In the genomic region with DNA sequence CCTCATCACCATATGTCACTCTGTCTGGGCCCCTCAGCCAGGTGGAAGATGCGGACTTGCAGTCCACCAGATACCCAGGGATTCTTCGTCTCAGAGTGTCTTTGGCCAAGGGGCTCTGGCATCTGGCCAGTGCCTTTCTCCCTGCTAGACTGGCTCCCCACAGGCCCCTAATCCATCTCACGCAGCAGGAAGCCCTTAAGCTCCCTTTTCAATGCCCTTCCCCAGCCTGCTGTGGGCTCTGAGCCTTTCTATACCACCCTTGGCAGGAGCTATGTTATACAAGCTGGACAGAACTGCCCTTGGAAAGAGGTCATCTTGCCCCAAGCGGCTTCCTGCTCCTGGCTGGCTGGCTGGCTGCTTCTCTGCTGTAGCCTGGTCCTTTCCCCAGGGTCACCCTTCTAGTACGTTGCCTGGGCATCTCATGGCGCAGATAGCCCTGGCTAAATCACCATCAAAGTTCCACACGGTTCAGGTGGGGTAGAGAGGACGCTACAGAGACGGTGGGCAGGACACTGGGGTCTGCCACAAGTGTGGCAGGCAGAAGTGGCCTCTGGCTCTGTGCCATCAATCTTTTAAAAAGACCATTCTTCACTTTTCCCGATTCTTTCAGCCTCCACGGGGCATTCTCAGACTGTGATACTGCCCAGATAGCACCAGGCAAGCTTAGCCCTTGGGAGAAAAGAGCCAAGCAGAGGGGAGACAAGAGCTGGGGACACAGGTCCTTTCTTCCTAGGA, we compare ENCODE assay signal across 8 mouse cellular contexts. TPM values are rescaled to one million over a fixed set of nuclear protein-coding genes. Genes with fewer than 3 reads are reported as not detected.
A peak's percentile ranks its signal among the peaks of the same experiment; 100 is the strongest.
DNase-seq lines count a peak whose midpoint lies in the region; ATAC-seq and TF ChIP-seq lines count a peak whose summit lies in the region.

No protein-coding gene starts in this region.

- no peaks in the 10 kb centered on the region for H3K36me3 ChIP-seq in kidney, adult 2 months (ENCODE audit: control insufficient read depth, insufficient read depth, low read length)
- no peaks in the 10 kb centered on the region for H3K36me3 ChIP-seq in heart, embryonic 16.5 days (ENCODE audit: control insufficient read depth, insufficient read depth)
- H3K36me3 ChIP-seq in midbrain, embryonic 13.5 days, result no peaks in the 10 kb centered on the region

- no peaks in the 10 kb centered on the region for H3K9me3 ChIP-seq in heart, embryonic 16.5 days (replicated peaks; ENCODE audit: control insufficient read depth, low read length)
- H3K9me3 ChIP-seq in midbrain, embryonic 13.5 days, result no peaks in the 10 kb centered on the region

- H3K4me3 ChIP-seq in kidney, adult 2 months (ENCODE audit: insufficient read depth, low read depth, low read length), result no peak overlapping the region
- no peak overlapping the region for H3K4me3 ChIP-seq in heart, embryonic 16.5 days (ENCODE audit: low read length)
- H3K4me3 ChIP-seq in midbrain, embryonic 13.5 days (replicated peaks), result no peak overlapping the region

- 0 out of 2 replicates have a peak overlapping the region, but pooled peaks have one; percentile 3 for H3K27ac ChIP-seq in kidney, adult 2 months (ENCODE audit: insufficient read depth, low read depth, low read length)
- peak overlapping the region; percentile 78 for H3K27ac ChIP-seq in heart, embryonic 16.5 days (ENCODE audit: low read length)
- peak overlapping the region; percentile 70 for H3K27ac ChIP-seq in midbrain, embryonic 13.5 days

- no peak overlapping the region for H3K4me2 ChIP-seq in heart, embryonic 16.5 days (ENCODE audit: low read depth, low read length)
- H3K4me2 ChIP-seq in midbrain, embryonic 13.5 days (replicated peaks), result peak overlapping the region; percentile 4; the same call in 1 of the 2 replicates

- no peak for TF ChIP-seq POLR2A in kidney, adult 2 months (IDR thresholded peaks at IDR 0.05; ENCODE audit: low read depth, low read length)

- peak; percentile 4 for DNase-seq in kidney, adult 2 months
- DNase-seq in kidney, adult 8-10 months, result no peak
- peak; percentile 59 to 75 for DNase-seq in cerebellum, postnatal 14 days
- no peak for DNase-seq in urinary bladder, postnatal 36 days (ENCODE audit: low spot score in 2 of 2)
- no peak for DNase-seq in right cerebral cortex, postnatal 14 days
- no peak for DNase-seq in natural killer cell, adult 2 months (ENCODE audit: low spot score in 2 of 2)

- no peak for TF ChIP-seq CTCF in kidney, adult 2 months (conservative IDR thresholded peaks at IDR 0.05; ENCODE audit: insufficient read depth, insufficient read length, low read depth, low read length)

- ATAC-seq in heart, embryonic 16.5 days (replicated peaks; ENCODE audit: extremely low read depth, insufficient read depth, low FRiP score), result no peak
- peak; percentile 63 for ATAC-seq in midbrain, embryonic 13.5 days

- no peaks in the 10 kb centered on the region for H3K27me3 ChIP-seq in kidney, adult 2 months (replicated peaks; ENCODE audit: control insufficient read depth, insufficient read depth, low read length)
- no peaks in the 10 kb centered on the region for H3K27me3 ChIP-seq in heart, embryonic 16.5 days (ENCODE audit: control insufficient read depth, insufficient read depth, low read length)
- H3K27me3 ChIP-seq in midbrain, embryonic 13.5 days, result peaks cover 29% of the 10 kb centered on the region

- 48% methylated on average over 11 of the region's 11 CpGs for WGBS in kidney, adult 2 months
- WGBS in heart, embryonic 16.5 days, result 24% methylated on average over 11 of the region's 11 CpGs
- WGBS in midbrain, embryonic 13.5 days, result 7% methylated on average over 11 of the region's 11 CpGs

- 0 out of 2 replicates have a peak, but pooled peaks cover 3% of the 10 kb centered on the region for H3K4me1 ChIP-seq in kidney, adult 2 months (ENCODE audit: control insufficient read depth, insufficient read depth, low read length)
- peaks cover 23% of the 10 kb centered on the region for H3K4me1 ChIP-seq in heart, embryonic 16.5 days (ENCODE audit: control insufficient read depth, insufficient read depth, low read length)
- H3K4me1 ChIP-seq in midbrain, embryonic 13.5 days (replicated peaks), result peaks cover 43% of the 10 kb centered on the region

- peak overlapping the region; percentile 7; the same call in 1 of the 2 replicates for H3K9ac ChIP-seq in heart, embryonic 16.5 days (ENCODE audit: low read length)
- H3K9ac ChIP-seq in midbrain, embryonic 13.5 days (replicated peaks), result no peak overlapping the region

RNA-seq across cellular contexts. Expression of gene Gm11627, which starts 2.2 kb away (rescaled TPM):
- polyA plus RNA-seq in kidney, adult 2 months (2012; rRNA removed), result 0.59 and 0.68 TPM in 2 replicates
- 9.5 and 13.6 TPM in 2 replicates for polyA plus RNA-seq in heart, embryonic 16.5 days (2015; fragmentation: Nextera tagmentation; extraction: Ambion mirVana)
- polyA plus RNA-seq in midbrain, embryonic 13.5 days (2015; fragmentation: Nextera tagmentation; extraction: Ambion mirVana), result 4.2 and 5.3 TPM in 2 replicates

RNA-seq across cellular contexts. Expression of gene Fzd2, which starts 22.7 kb away (rescaled TPM):
- polyA plus RNA-seq in kidney, adult 2 months (2012; rRNA removed), result 8.5 and 12.2 TPM in 2 replicates
- polyA plus RNA-seq in heart, embryonic 16.5 days (2015; fragmentation: Nextera tagmentation; extraction: Ambion mirVana), result 12.4 and 15.6 TPM in 2 replicates
- 10.8 and 13.2 TPM in 2 replicates for polyA plus RNA-seq in midbrain, embryonic 13.5 days (2015; fragmentation: Nextera tagmentation; extraction: Ambion mirVana)

RNA-seq across cellular contexts. Expression of gene Gpatch8, which starts 25.3 kb away (rescaled TPM):
- 11.6 and 12.4 TPM in 2 replicates for polyA plus RNA-seq in kidney, adult 2 months (2012; rRNA removed)
- polyA plus RNA-seq in heart, embryonic 16.5 days (2015; fragmentation: Nextera tagmentation; extraction: Ambion mirVana), result 33.9 and 39.2 TPM in 2 replicates
- 84.5 and 87.6 TPM in 2 replicates for polyA plus RNA-seq in midbrain, embryonic 13.5 days (2015; fragmentation: Nextera tagmentation; extraction: Ambion mirVana)

Comparison
In these comparisons a context has a peak if more than half of its experiments do, and no peak if none do; other contexts are left out.
1. DNase-seq: peak in kidney, adult 2 months (single experiment) and cerebellum, postnatal 14 days (2 of 2); none in kidney, adult 8-10 months (0 of 2), urinary bladder, postnatal 36 days (0 of 2), right cerebral cortex, postnatal 14 days (single experiment) and natural killer cell, adult 2 months (0 of 2).
2. H3K27ac ChIP-seq: peak in every context shown above with its lines; median percentile 78 in heart, embryonic 16.5 days; 70 in midbrain, embryonic 13.5 days; 3 in kidney, adult 2 months.